Mouse (Mus musculus) spleen, adult 2 months (tissue): Measurements from ENCODE around the gene Gtpbp6. TPM values are rescaled to one million over a fixed set of nuclear protein-coding genes. Genes with fewer than 3 reads are reported as not detected.

Experiments used
- DNase-seq, 2 experiments: peaks; one replicate each; pipeline versions ENCODE4 v3.0.0 to v3.0.0-alpha.2; 2012 to 2021; ENCODE audit warnings: low spot score in 2 of 2, low read depth in 1 of 2
- H3K27ac ChIP-seq: fragments of 200-500 bp; 2 replicates; pipeline ENCODE4 v1.5.1; 2012; ENCODE audit warnings: low read length, inconsistent platforms; ENCODE audit not compliant: insufficient read depth
- H3K27me3 ChIP-seq: fragments of 200-500 bp; 2 replicates; pipeline ENCODE4 v1.6.1; 2012; ENCODE audit warnings: mild to moderate bottlenecking, moderate library complexity, low read length, inconsistent platforms; ENCODE audit not compliant: control insufficient read depth, insufficient read depth
- H3K36me3 ChIP-seq: fragments of 200-500 bp; 2 replicates; pipeline ENCODE4 v1.6.1; 2012; ENCODE audit warnings: mild to moderate bottlenecking, low read length, inconsistent platforms; ENCODE audit not compliant: control insufficient read depth, insufficient read depth
- H3K4me1 ChIP-seq: fragments of 200-500 bp; 2 replicates; pipeline ENCODE4 v1.6.1; 2011; ENCODE audit warnings: inconsistent platforms; ENCODE audit not compliant: control insufficient read depth, insufficient read depth, insufficient read length
- H3K4me3 ChIP-seq: fragments of 200-500 bp; 2 replicates; pipeline ENCODE4 v1.5.1; 2011; ENCODE audit warnings: mild to moderate bottlenecking, inconsistent platforms; ENCODE audit not compliant: insufficient read depth, insufficient read length; ENCODE audit errors: extremely low read depth
- CTCF ChIP-seq: fragments of 200-500 bp; IDR thresholded peaks from 2 replicates; pipeline ENCODE4 v1.5.1; 2011; ENCODE audit warnings: mild to moderate bottlenecking, inconsistent platforms; ENCODE audit not compliant: insufficient read depth, insufficient read length, insufficient replicate concordance; ENCODE audit errors: extremely low read depth
- POLR2A ChIP-seq: fragments of 200-500 bp; IDR thresholded peaks from 2 replicates; pipeline ENCODE4 v1.6.1; 2011; ENCODE audit warnings: low read depth, low read length, inconsistent platforms
- WGBS: fragments of 180-500 bp; shearing (Covaris S2); methylation state at CpG from one replicate; pipeline ENCODE4 v1.1.7; 2018; 5-methylcytosine and 5-hydroxymethylcytosine counted together
- polyA plus RNA-seq: library from polyadenylated mRNA; depleted of rRNA; stranded (reverse); fragments of >200 nt; gene quantifications from 2 replicates; pipeline ENCODE4 v1.2.3, GENCODE M21; 2012

The Gtpbp6 gene
- polyA plus RNA-seq, 1 experiment, result 156 TPM

DNA sequence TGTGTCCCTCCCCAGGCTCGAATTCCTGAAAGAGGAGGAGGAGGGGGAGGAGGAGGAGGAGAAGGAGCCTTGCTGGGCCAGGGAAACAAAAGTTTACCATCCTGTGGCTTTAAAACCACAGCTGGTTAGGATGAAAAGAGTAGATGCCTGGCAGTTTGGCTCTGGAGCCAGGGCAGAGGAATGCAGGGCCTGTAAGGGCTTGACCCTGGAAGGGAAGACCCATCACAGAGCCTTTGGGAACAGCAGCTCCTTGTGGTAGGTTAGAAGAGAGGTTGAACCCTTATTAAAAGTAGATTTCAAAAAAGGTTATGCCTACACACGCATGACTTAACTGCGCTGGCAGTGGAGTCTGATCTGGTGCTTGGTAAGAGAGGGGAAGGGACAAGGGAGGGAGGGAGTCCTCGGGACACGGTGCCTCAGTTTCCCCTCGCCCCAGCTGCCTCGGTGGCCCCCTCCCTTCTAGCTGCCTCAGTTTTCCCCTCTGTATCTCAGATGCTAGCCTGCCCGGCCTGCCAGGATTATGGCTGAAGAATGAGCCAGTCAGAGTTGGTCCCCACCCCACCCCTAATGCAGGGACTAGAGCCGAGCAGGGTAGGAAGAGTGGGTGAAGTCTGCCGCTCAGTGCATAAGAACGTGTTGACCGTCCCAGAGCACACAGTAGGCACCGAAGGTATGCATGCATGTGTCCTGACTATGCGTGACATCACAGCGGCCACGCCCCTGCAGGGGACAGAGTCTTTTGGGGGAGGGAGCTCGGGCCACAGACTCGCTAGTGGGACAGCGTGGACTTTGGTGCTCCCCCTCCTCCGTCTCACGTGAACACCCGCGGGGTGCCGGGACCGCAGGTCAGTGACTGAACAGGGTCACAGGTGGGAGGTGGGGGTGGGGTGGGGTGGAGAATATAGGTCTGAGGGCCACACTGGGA lies 8.1 kb downstream of the Gtpbp6 start, which contains the start of gene Plcxd1:
TSS of gene Plcxd1 (plus strand) at position 314 of the 925 bp plus-strand sequence.
- Histone ChIP-seq H3K27me3 (no peaks in the 10 kb centered on the region), H3K4me3 (peak within 1 kb of the TSS; percentile 56; the same call in 1 of the 2 replicates), H3K36me3 (peaks cover 17% of the 10 kb centered on the region), H3K27ac (no peak within 1 kb of the TSS), H3K4me1 (peaks cover 8% of the 10 kb centered on the region)
- 53% methylated on average over 25 of the region's 25 CpGs for WGBS
- no peak for DNase-seq
- TF ChIP-seq CTCF (no peak), POLR2A (no peak)

DNA sequence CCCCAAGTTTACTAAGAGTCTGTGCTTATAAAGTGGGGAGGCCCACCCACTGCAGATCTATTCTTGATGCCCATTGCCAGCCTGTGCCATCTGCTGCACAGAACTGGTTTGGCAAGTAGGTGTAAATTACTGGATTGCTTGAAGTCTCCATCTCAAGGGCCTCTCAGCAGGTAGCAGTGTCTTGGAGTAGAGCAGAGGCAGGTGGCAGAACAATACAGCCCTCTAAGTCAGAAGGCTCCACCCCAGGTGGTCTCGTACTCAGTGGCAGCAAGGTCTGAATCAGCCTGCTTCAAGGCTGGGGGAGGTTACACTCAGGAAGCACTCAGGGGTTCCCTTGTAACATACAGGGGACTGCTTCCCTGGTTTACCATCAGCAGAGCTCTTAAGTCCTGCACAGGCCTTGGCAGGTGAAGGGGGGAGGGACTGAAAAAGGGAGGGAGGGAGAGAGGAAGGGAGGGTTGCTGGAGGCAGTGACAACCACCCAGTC lies 9.0 kb downstream of the Gtpbp6 start:
- no peaks in the 10 kb centered on the region for H3K27me3 ChIP-seq
- H3K36me3 ChIP-seq, result peaks cover 9% of the 10 kb centered on the region
- WGBS, result 69% methylated on average over 1 of the region's 1 CpGs
- DNase-seq, result no peak
- no peak overlapping the region for H3K27ac ChIP-seq
- H3K4me1 ChIP-seq, result peaks cover 8% of the 10 kb centered on the region
- TF ChIP-seq POLR2A (no peak), CTCF (no peak)
- H3K4me3 ChIP-seq, result no peak overlapping the region

DNA sequence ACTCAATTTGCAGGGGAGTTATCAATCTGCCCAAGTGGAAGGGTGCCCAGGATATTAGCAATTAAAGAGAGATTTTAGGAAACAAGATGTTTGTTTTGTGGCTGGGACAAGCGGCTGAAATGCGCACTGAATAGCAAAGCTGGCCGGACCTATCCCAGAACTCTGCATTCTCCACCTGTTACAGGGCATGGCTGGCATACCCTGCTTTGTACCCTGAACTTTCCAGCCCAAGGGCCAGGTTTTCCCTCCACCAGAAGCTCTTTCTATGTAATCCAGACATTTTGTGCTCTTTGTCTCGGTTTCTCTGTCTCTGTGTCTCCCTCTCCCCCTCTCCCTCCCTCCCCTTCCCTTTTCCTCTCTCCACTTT lies 13.2 kb downstream of the Gtpbp6 start:
- no peaks in the 10 kb centered on the region for H3K27me3 ChIP-seq
- no peak for DNase-seq
- 6% methylated on average over 4 of the region's 4 CpGs for WGBS
- H3K4me3 ChIP-seq, result peak overlapping the region; percentile 60
- no peaks in the 10 kb centered on the region for H3K36me3 ChIP-seq
- H3K27ac ChIP-seq, result peak overlapping the region; percentile 85
- no peak for TF ChIP-seq CTCF
- TF ChIP-seq POLR2A, result no peak
- H3K4me1 ChIP-seq, result no peaks in the 10 kb centered on the region

DNA sequence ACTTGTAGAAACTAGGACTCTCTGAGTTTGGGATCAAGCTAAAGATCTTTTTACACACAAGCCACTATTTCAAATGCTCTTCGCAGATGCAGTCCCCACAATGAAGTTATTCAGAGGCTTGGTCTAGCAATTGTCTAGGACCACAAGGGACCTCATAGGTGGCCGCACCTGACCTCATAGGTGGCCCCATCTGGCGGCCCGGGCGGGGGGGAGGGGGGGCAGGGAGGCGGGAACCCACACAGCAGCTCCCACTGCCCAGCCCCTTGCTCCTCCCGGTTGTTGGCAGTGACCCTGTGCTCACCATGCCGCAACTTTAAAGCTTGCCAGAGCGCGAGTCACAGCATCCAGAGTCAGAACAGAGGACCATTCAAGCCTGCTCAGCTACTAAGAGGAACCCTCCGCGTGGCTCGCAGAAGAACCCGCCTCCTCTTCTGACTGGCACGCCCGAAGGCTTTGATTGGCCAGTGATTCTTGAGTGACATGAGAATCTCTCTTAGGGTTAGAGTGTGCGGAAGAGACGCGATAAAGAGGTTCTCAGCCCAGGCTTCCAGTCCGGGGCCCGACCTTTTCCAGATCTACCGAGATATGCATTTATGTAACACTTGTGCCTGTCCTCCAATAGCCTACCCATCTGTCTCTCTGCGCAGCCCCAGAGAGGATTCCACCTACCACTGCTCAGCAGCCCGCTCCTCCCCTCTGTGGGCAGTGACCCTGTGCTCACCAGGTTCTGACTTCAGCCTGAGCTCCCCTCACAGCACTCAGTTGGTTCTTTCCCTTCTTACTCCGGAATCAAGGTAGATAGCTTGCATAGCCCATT lies 13.8 kb downstream of the Gtpbp6 start, which contains the start of gene Gm35315:
TSS of gene Gm35315 (minus strand) at position 391 of the 817 bp plus-strand sequence.
- Histone ChIP-seq H3K27ac (peak within 1 kb of the TSS; percentile 85), H3K4me3 (peak within 1 kb of the TSS; percentile 60), H3K36me3 (no peaks in the 10 kb centered on the region), H3K27me3 (no peaks in the 10 kb centered on the region), H3K4me1 (no peaks in the 10 kb centered on the region)
- TF ChIP-seq POLR2A (peak; percentile 43; the same call in 1 of the 2 replicates), CTCF (no peak)
- WGBS, result under 1% methylated on average over 25 of the region's 25 CpGs
- DNase-seq, result peak; percentile 84

DNA sequence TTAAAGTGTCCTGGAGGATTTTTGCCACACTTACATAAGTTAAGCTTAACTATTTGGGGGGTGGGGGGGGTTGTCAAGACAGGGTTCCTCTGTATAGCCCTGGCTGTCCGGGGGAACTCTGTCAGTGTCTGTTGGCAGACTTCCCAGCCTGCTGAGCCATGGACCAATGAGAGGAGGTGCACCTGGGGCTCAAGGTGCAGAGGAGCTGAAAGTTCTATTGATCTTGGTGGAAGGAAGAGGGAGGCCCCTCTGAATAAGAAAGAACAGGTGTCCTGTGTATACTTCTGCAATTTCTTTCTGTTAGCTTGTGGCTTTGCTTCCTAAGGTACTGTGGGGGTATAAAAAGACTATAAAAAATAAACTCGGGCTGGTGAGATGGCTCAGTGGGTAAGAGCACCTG lies 16.5 kb downstream of the Gtpbp6 start:
- 17% methylated on average over 2 of the region's 2 CpGs for WGBS
- H3K4me3 ChIP-seq, result no peak overlapping the region
- no peak overlapping the region for H3K27ac ChIP-seq
- DNase-seq, result no peak
- no peaks in the 10 kb centered on the region for H3K36me3 ChIP-seq
- H3K4me1 ChIP-seq, result no peaks in the 10 kb centered on the region
- TF ChIP-seq POLR2A, result no peak
- TF ChIP-seq CTCF, result no peak
- H3K27me3 ChIP-seq, result no peaks in the 10 kb centered on the region

DNA sequence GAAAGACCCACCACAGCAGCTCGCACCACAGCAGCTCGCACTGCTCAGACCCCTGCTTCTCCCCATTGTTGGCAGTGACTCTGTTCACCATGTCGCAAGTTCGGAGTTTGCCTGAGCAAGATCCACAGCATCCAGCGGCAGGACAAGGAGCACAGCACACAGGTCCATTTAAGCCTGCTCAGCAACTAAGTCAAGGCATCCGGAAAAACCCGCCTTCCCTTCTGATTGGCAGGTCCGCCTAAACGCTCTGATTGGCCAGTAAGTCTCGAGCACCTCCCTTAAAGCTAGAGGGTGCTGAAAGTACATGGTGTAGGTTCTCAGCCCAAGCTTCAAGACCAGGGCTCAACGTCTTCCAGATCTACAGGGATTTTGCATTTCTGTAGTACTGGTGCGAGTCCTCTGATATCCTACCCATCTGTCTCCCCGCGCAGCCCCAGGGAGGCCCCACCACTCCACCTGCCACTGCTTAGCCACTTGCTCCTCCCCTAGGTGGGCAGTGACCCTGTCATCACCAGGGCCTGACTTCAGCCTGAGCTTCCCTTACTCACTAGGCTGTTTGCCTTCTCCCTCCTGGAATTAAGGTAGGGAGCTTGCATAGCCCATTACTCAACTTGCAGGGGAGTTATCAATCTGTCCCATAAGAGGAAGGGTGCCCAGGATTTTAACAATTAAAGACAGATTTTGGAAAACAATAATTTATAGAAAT lies 21.7 kb downstream of the Gtpbp6 start:
- H3K27ac ChIP-seq, result no peak overlapping the region
- 83% methylated on average over 14 of the region's 14 CpGs for WGBS

More for the DNA sequence above, 21.7 kb downstream of the Gtpbp6 start:
- Histone ChIP-seq H3K4me3 (no peak overlapping the region), H3K4me1 (no peaks in the 10 kb centered on the region), H3K36me3 (no peaks in the 10 kb centered on the region), H3K27me3 (no peaks in the 10 kb centered on the region)
- DNase-seq, result no peak
- no peak for TF ChIP-seq POLR2A
- TF ChIP-seq CTCF, result no peak
